Mouse (Mus musculus): Measurements from ENCODE around the gene Map4k2.

The Map4k2 gene

GRCm38 (mm10) chr19:6380411-6381166 is 39.7 kb downstream of the Map4k2 start:
- no peak for DNase-seq (ENCODE audit: low spot score)

DNA sequence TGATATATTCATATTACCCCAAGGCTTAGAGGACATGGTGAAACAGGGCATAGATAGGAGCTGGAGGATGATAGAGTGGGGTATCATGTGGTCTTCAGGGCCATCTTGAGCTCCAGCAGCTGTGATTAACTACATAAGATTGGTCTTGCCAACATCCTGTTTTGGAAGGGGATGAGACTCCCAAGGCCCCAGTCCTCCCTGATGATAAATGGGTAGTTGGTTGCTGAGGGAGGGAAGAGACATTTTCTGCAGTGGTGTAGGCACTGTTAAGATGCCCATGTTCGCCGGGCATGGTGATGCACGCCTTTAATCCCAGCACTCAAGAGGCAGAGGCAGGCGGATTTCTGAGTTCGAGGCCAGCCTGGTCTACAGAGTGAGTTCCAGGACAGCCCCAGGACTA is 40.3 kb downstream of the Map4k2 start:
- DNase-seq (ENCODE audit: low spot score), result no peak

DNA sequence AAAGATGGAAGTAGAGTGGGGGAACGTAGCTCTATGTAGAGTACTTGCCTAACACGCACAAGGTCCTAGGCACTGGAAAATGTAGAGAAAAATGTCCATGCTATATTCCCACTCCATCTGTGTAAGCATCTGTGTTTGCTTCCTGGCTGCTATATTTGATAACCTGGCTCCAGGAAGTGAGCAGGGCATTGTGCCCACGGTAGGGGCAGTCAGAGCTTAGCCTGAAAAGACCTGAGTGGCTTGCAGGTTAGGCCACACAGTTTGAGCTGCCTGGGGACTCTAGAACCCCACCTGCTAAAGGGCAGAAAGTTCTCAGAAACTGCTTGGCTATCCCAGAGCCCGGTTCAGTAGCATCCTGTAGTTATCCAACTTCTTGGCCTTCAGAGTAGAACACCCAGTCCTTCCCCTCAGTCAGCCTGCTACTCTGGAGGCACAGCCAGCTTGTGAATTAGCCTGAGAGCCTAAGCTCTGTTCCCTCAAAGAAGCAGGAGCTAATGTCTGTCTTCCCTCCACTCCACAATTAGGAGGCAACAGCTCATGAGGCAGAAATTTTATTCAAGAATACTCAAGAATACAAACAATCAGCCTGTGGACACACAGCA is 41.5 kb downstream of the Map4k2 start:
- no peak for DNase-seq (ENCODE audit: low spot score)

DNA sequence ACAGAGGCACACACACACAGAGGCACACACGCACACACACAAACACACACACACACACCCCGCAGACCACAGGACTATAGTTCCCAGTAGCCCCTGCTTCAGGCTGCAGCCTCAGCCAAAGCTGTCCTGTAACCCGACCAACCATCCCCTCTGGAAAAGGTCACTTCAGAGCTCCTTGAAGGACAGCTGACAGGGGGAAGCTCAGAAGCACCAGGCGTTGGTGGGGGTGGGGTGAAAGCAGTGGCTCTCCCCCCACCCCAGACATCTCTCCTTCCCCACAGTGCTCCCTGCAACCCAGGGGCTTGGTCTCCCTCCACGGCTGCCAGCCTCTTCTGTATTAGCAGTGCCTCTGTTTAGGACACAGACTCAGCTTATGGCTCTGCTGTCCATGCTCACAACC is 42.5 kb downstream of the Map4k2 start:
- no peak for DNase-seq (ENCODE audit: low spot score)

GRCm38 (mm10) chr19:6384128-6384527 is 43.2 kb downstream of the Map4k2 start, which contains the start of gene Pygm:
Pygm (plus strand) TSS chr19:6384399.
- DNase-seq (ENCODE audit: low spot score), result peak; percentile 67

GRCm38 (mm10) chr19:6384954-6385353 is 44.0 kb downstream of the Map4k2 start:
- no peak for DNase-seq (ENCODE audit: low spot score)

- DNase-seq (ENCODE audit: low spot score), result no peak
Measured at GRCm38 (mm10) chr19:6385419-6385818, 44.5 kb downstream of the Map4k2 start.

DNA sequence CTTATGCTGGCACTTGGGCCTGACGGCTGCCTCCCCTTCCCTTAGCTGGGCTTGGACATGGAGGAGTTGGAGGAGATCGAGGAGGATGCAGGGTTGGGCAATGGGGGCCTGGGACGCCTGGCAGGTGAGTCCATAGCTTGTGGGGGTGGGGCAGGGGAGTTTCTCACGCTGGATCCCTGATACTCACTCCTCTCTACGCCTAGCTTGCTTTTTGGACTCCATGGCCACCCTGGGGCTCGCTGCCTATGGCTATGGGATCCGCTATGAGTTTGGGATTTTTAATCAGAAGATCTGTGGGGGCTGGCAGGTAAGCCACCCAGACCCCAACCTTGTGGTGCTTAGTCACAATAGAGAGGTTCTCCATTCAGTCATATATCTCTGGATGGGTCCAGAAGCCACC is 44.9 kb downstream of the Map4k2 start:
- no peak for DNase-seq (ENCODE audit: low spot score)

GRCm38 (mm10) chr19:6386234-6386633 is 45.3 kb downstream of the Map4k2 start:
- DNase-seq (ENCODE audit: low spot score), result no peak

GRCm38 (mm10) chr19:6388006-6388405 is 47.1 kb downstream of the Map4k2 start:
- DNase-seq (ENCODE audit: low spot score), result no peak

GRCm38 (mm10) chr19:6389803-6390202 is 48.9 kb downstream of the Map4k2 start:
- peak; percentile 71 for DNase-seq (ENCODE audit: low spot score)

GRCm38 (mm10) chr19:6390251-6390650 is 49.3 kb downstream of the Map4k2 start:
- no peak for DNase-seq (ENCODE audit: low spot score)

DNA sequence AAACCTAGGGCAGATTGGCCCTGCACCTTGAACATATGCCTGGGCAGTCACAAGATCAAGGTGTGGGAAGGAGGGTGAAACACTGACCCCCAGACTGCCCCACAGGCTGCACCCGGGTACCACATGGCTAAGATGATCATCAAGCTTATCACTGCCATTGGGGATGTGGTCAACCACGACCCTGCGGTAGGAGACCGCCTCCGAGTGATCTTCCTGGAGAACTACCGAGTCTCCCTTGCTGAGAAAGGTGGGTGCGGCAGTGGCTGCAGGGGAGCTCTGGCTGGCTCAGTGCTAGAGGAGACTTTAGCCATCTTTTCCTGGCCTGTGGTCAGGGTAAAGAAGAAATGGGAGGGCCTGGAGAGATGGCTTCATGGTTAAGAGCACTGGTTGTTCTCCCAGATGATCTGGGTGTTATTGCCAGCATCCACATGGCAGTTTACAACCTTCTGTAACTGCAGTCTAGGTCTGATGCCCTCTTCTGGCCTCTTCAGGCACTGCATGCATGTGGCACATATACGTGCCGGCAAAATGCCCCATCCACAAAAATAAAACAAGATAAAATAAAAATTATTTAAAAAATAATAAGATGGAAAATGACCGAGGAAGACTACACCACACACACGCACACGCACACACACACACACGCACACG is 51.9 kb downstream of the Map4k2 start:
- no peak for DNase-seq (ENCODE audit: low spot score)

DNA sequence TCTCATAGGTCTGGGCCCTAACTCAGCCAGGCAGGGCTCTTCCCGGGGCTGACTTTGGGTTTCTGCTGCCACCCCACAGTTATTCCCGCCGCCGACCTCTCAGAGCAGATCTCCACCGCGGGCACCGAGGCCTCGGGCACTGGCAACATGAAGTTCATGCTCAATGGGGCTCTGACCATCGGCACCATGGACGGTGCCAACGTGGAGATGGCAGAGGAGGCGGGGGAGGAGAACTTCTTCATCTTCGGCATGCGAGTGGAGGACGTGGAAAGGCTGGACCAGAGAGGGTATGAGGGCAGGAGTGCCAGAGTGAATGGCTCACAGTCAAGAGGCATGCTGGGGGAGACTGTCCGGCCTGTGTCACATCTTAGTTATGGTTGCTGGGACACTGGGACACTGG is 52.7 kb downstream of the Map4k2 start:
- no peak for DNase-seq (ENCODE audit: low spot score)

- no peak for DNase-seq (ENCODE audit: low spot score)
Measured at GRCm38 (mm10) chr19:6396237-6396636, 55.3 kb downstream of the Map4k2 start.

DNA sequence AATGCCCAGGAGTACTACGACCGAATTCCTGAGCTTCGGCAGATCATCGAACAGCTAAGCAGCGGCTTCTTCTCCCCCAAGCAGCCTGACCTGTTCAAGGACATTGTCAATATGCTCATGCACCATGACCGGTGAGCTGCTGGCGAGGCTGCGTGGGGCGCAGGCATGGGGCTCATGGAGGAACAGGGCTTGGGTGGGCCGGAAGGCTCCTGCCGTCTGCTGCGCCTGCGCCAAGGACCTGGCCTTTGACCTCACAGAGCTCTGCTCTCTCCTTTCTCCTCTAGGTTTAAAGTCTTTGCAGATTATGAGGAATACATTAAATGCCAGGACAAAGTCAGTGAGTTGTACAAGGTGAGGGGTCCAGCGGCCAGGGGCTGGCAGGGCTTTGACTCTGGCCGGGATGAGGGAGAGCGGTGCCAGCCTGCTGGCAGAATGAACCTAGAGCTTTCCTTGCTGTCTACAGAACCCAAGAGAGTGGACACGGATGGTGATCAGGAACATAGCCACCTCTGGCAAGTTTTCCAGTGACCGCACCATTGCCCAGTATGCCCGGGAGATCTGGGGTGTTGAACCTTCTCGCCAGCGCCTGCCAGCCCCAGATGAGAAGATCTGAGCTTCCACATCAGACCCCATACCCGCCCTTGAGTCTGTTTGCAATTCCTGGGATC is 56.8 kb downstream of the Map4k2 start:
- no peak for DNase-seq (ENCODE audit: low spot score)

GRCm38 (mm10) chr19:6398447-6399284 is 57.7 kb downstream of the Map4k2 start:
- peak; percentile 63 for DNase-seq (ENCODE audit: low spot score)

DNA sequence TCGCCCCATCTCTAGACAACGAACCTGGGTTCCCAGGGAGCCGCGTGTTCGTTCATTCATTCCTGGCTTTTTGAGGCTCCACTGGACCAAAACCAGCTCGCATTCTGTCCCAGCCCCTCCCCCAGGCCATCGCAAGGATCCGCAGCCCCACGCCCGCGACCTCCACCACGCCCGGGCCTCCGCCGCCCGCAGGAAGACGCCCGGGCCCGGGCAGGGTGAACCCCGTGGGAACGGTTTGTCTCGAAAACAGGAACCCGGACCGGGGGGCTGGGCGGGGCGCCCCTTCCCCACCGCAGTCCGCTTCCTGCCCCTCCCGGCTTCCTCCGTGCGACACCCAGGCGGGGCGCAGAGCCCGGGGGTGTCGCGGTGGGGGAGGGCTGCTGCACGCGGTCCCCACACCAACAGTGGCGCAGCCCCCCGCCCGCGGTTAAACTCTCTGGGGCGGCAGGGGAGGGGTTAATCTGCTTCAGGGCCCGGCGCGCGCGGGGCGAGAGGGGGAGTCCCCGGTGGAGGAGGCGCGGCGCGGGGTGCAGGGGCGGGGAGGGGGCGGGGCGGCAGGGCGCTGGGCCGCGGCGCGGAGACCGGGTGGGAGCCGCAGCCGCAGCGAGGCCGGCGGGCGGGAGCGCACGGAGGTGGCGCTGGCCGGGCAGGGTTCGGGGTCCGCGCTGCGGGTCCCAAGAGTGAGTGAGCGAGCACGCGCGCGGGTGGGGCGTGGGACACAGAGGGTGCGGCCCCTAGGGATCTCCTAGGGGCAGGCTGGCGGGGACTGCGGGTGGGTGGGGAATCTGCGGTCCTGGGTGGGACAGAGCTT is 58.6 kb downstream of the Map4k2 start, which contains the start of gene Rasgrp2:
Gene Rasgrp2 (plus strand): TSS at position 56 of the 811 bp plus-strand sequence.
- DNase-seq (ENCODE audit: low spot score), result no peak

GRCm38 (mm10) chr19:6400096-6401086 is 59.5 kb downstream of the Map4k2 start:
- no peak for DNase-seq (ENCODE audit: low spot score)
